Mouse (Mus musculus) myocyte (in vitro differentiated cells): ENCODE data around the gene Prkab1. TPM values are rescaled to one million over a fixed set of nuclear protein-coding genes. Genes with fewer than 3 reads are reported as not detected.

Source experiments
- H3K27me3 ChIP-seq: one replicate; pipeline ENCODE4 v1.6.1; 2011; ENCODE audit not compliant: control insufficient read depth, insufficient read depth, insufficient read length
- H3K36me3 ChIP-seq: one replicate; pipeline ENCODE4 v1.6.1; 2011; ENCODE audit not compliant: control insufficient read depth, insufficient read depth
- H3K4me2 ChIP-seq: one replicate; pipeline ENCODE4 v1.6.1; 2011; ENCODE audit warnings: low read depth, control low read depth
- H3K4me3 ChIP-seq: one replicate; pipeline ENCODE4 v1.5.1; 2011; ENCODE audit warnings: mild to moderate bottlenecking, control low read depth, moderate library complexity
- H3K79me2 ChIP-seq: one replicate; pipeline ENCODE4 v1.6.1; 2011; ENCODE audit not compliant: control insufficient read depth, insufficient read depth
- H3ac ChIP-seq: one replicate; pipeline ENCODE4 v1.6.1; 2011; ENCODE audit not compliant: control insufficient read depth, insufficient read length
- CEBPB ChIP-seq: IDR thresholded peaks from 2 replicates; pipeline ENCODE4 v1.6.1; 2011; ENCODE audit warnings: mild to moderate bottlenecking, moderate library complexity; ENCODE audit not compliant: poor library complexity, insufficient read depth, severe bottlenecking
- E2F4 ChIP-seq: IDR thresholded peaks from one replicate; pipeline ENCODE4 v1.6.1; 2011; ENCODE audit warnings: mild to moderate bottlenecking, control low read depth, moderate library complexity; ENCODE audit not compliant: insufficient read depth
- MAX ChIP-seq: IDR thresholded peaks from one replicate; pipeline ENCODE4 v1.6.1; 2011; ENCODE audit warnings: low read depth, mild to moderate bottlenecking, control low read depth
- MYOD1 ChIP-seq, 3 experiments: IDR thresholded peaks; one replicate each; pipeline ENCODE4 v1.6.1; 2011; ENCODE audit warnings: control low read depth in 2 of 3, low read depth in 2 of 3, mild to moderate bottlenecking in 2 of 3, moderate library complexity in 1 of 3; ENCODE audit not compliant: insufficient read length in 2 of 3, control insufficient read depth in 1 of 3
- MYOG ChIP-seq, 3 experiments: IDR thresholded peaks; one replicate each; pipeline ENCODE4 v1.6.1; 2011; ENCODE audit warnings: control low read depth in 2 of 3, low read depth in 2 of 3, mild to moderate bottlenecking in 2 of 3; ENCODE audit not compliant: insufficient read length in 2 of 3, control insufficient read depth in 1 of 3, insufficient read depth in 1 of 3
- POLR2A ChIP-seq: IDR thresholded peaks from one replicate; pipeline ENCODE4 v1.6.1; 2011; ENCODE audit warnings: low read depth, mild to moderate bottlenecking, control low read depth, moderate library complexity; ENCODE audit not compliant: insufficient read length
- POLR2AphosphoS2 ChIP-seq: IDR thresholded peaks from one replicate; pipeline ENCODE4 v1.6.1; 2011; ENCODE audit warnings: low read depth, control low read depth; ENCODE audit not compliant: insufficient read length
- REST ChIP-seq: IDR thresholded peaks from one replicate; pipeline ENCODE4 v1.6.1; 2011; ENCODE audit warnings: mild to moderate bottlenecking, control low read depth, moderate library complexity; ENCODE audit not compliant: insufficient read depth, insufficient read length
- SRF ChIP-seq: IDR thresholded peaks from one replicate; pipeline ENCODE4 v1.6.1; 2011; ENCODE audit warnings: low read depth; ENCODE audit not compliant: control insufficient read depth, insufficient read length
- TCF12 ChIP-seq: IDR thresholded peaks from one replicate; pipeline ENCODE4 v1.6.1; 2011; ENCODE audit warnings: mild to moderate bottlenecking, control low read depth; ENCODE audit not compliant: poor library complexity, insufficient read depth, severe bottlenecking
- TCF3 ChIP-seq: IDR thresholded peaks from one replicate; pipeline ENCODE4 v1.6.1; 2011; ENCODE audit warnings: low read depth, control low read depth; ENCODE audit not compliant: insufficient read length
- USF1 ChIP-seq: IDR thresholded peaks from one replicate; pipeline ENCODE4 v1.6.1; 2011; ENCODE audit warnings: low read depth, mild to moderate bottlenecking, control low read depth, moderate library complexity
- polyA plus RNA-seq: library from polyadenylated mRNA; unstranded; fragments of >200 nt; fragmentation: generic; extraction: Trizol; gene quantifications from one replicate; pipeline ENCODE4 v1.2.1, GENCODE M21; 2012; ENCODE audit warnings: missing spikeins

Prkab1 gene
- polyA plus RNA-seq, 1 experiment: 32.2 TPM

GRCm38 (mm10) chr5:116021552-116021951, 2.8 kb downstream of the Prkab1 start:
- Histone ChIP-seq H3K4me2 (no peak overlapping the region), H3K27me3 (no peaks in the 10 kb centered on the region), H3K4me3 (no peak overlapping the region), H3K79me2 (peaks cover 23% of the 10 kb centered on the region), H3ac (no peak overlapping the region), H3K36me3 (peaks cover 20% of the 10 kb centered on the region)
- no peak for TF ChIP-seq REST

GRCm38 (mm10) chr5:116019371-116019770, 4.9 kb downstream of the Prkab1 start:
- Histone ChIP-seq H3K4me2 (no peak overlapping the region), H3ac (no peak overlapping the region), H3K4me3 (no peak overlapping the region), H3K27me3 (no peaks in the 10 kb centered on the region), H3K36me3 (peaks cover 28% of the 10 kb centered on the region), H3K79me2 (peaks cover 23% of the 10 kb centered on the region)
- TF ChIP-seq MYOG (IDR thresholded peaks at IDR 0.05; ENCODE audit: control insufficient read depth in 1 of 3, insufficient read depth in 1 of 3, insufficient read length in 2 of 3, low read depth in 2 of 3) (no peak), POLR2AphosphoS2 (no peak), E2F4 (no peak), SRF (no peak), TCF12 (no peak), MAX (no peak), USF1 (no peak), TCF3 (no peak), REST (no peak), POLR2A (no peak), MYOD1 (IDR thresholded peaks at IDR 0.05; ENCODE audit: control insufficient read depth in 1 of 3, insufficient read length in 2 of 3, low read depth in 2 of 3) (no peak), CEBPB (no peak)

- TF ChIP-seq POLR2AphosphoS2: no peak
- no peak for TF ChIP-seq MYOG (IDR thresholded peaks at IDR 0.05; ENCODE audit: control insufficient read depth in 1 of 3, insufficient read depth in 1 of 3, insufficient read length in 2 of 3, low read depth in 2 of 3)
- TF ChIP-seq SRF: no peak
- TF ChIP-seq POLR2A: no peak
- TF ChIP-seq CEBPB: no peak
- TF ChIP-seq MYOD1 (IDR thresholded peaks at IDR 0.05; ENCODE audit: control insufficient read depth in 1 of 3, insufficient read length in 2 of 3, low read depth in 2 of 3): no peak
- TF ChIP-seq MAX: no peak
- no peak for TF ChIP-seq USF1
- TF ChIP-seq E2F4: no peak
- no peak for TF ChIP-seq REST
- TF ChIP-seq TCF3: no peak
- Histone ChIP-seq H3K4me3 (no peak overlapping the region), H3K4me2 (no peak overlapping the region), H3K27me3 (no peaks in the 10 kb centered on the region), H3K79me2 (peaks cover 20% of the 10 kb centered on the region), H3K36me3 (peaks cover 28% of the 10 kb centered on the region), H3ac (no peak overlapping the region)
These were observed 5.5 kb downstream of the Prkab1 start for GRCm38 (mm10) chr5:116018784-116019183.

- peaks cover 14% of the 10 kb centered on the region for H3K79me2 ChIP-seq
- H3K4me3 ChIP-seq: no peak overlapping the region
- no peaks in the 10 kb centered on the region for H3K27me3 ChIP-seq
- H3ac ChIP-seq: no peak overlapping the region
- H3K4me2 ChIP-seq: no peak overlapping the region
- no peak for TF ChIP-seq POLR2A
- no peak for TF ChIP-seq USF1
- no peak for TF ChIP-seq MAX
- TF ChIP-seq TCF3: no peak
- TF ChIP-seq E2F4: no peak
- no peak for TF ChIP-seq REST
- TF ChIP-seq SRF: no peak
- TF ChIP-seq MYOD1 (IDR thresholded peaks at IDR 0.05; ENCODE audit: control insufficient read depth in 1 of 3, insufficient read length in 2 of 3, low read depth in 2 of 3): no peak
- TF ChIP-seq MYOG (IDR thresholded peaks at IDR 0.05; ENCODE audit: control insufficient read depth in 1 of 3, insufficient read depth in 1 of 3, insufficient read length in 2 of 3, low read depth in 2 of 3): no peak
- TF ChIP-seq CEBPB: no peak
- no peak for TF ChIP-seq TCF12
- TF ChIP-seq POLR2AphosphoS2: no peak
- peaks cover 28% of the 10 kb centered on the region for H3K36me3 ChIP-seq
These were observed 6.1 kb downstream of the Prkab1 start for GRCm38 (mm10) chr5:116018196-116018595.

GRCm38 (mm10) chr5:116017391-116017790, 6.9 kb downstream of the Prkab1 start:
- no peak overlapping the region for H3ac ChIP-seq
- peaks cover 28% of the 10 kb centered on the region for H3K36me3 ChIP-seq
- no peaks in the 10 kb centered on the region for H3K27me3 ChIP-seq
- no peak overlapping the region for H3K4me3 ChIP-seq
- H3K79me2 ChIP-seq: peaks cover 6% of the 10 kb centered on the region
- no peak overlapping the region for H3K4me2 ChIP-seq
- TF ChIP-seq TCF12 (no peak), MYOG (IDR thresholded peaks at IDR 0.05; ENCODE audit: control insufficient read depth in 1 of 3, insufficient read depth in 1 of 3, insufficient read length in 2 of 3, low read depth in 2 of 3) (no peak), SRF (no peak), POLR2AphosphoS2 (no peak), USF1 (no peak), TCF3 (no peak), POLR2A (no peak), CEBPB (no peak), REST (no peak), MAX (no peak), E2F4 (no peak), MYOD1 (IDR thresholded peaks at IDR 0.05; ENCODE audit: control insufficient read depth in 1 of 3, insufficient read length in 2 of 3, low read depth in 2 of 3) (no peak)
